9 mouse cellular contexts compared by ENCODE assay signal in genomic region chr4:123758306-123758705, GRCm38 (mm10). TPM values are rescaled to one million over a fixed set of nuclear protein-coding genes. Genes with fewer than 3 reads are reported as not detected.
A peak's percentile ranks its signal among the peaks of the same experiment; 100 is the strongest.
DNase-seq lines count a peak whose midpoint lies in the region; ATAC-seq and TF ChIP-seq lines count a peak whose summit lies in the region.
"Had no signal": no experiment of that assay in that cellular context is flagged by ENCODE, and none has a peak within 500 bp of the region (broad histone marks: within the 10 kb centered on the region; RNA-seq: fewer than 3 reads in every experiment).

No protein-coding gene starts in this region.

- H3K36me3 ChIP-seq in forebrain, embryonic 12.5 days (replicated peaks), result no peaks in the 10 kb centered on the region
- H3K36me3 ChIP-seq: neural tube, embryonic 13.5 days had no signal

- no peak for TF ChIP-seq POLR2A in lung, adult 2 months (IDR thresholded peaks at IDR 0.05; ENCODE audit: borderline replicate concordance, extremely low read depth, low read depth, low read length)

- H3K27me3 ChIP-seq in forebrain, embryonic 12.5 days, result no peaks in the 10 kb centered on the region
- H3K27me3 ChIP-seq: neural tube, embryonic 13.5 days had no signal

- H3K9ac ChIP-seq in forebrain, embryonic 12.5 days, result no peak overlapping the region
- H3K9ac ChIP-seq: neural tube, embryonic 13.5 days had no signal

- intact Hi-C loops in heart, postnatal 14 days (cut with DNase I), result loop anchor here (1.0 kb wide), 1 partner anchor 140 kb away; no protein-coding TSS in a partner anchor
- intact Hi-C loops in heart, postnatal 25 days (cut with DNase I), result loop anchor here (2.0 kb wide), 1 partner anchor 140 kb away; no protein-coding TSS in a partner anchor

- no peaks in the 10 kb centered on the region for H3K9me3 ChIP-seq in forebrain, embryonic 12.5 days
- H3K9me3 ChIP-seq: neural tube, embryonic 13.5 days had no signal

- peak; percentile 7 to 34 for DNase-seq in heart, postnatal 14 days
- DNase-seq in heart, postnatal 25 days (ENCODE audit: low spot score), result no peak
- DNase-seq in 416B (ENCODE audit: low read depth) (peak; percentile 46), NIH3T3 (ENCODE audit: low read depth) (peak; percentile 70)
- no peak for DNase-seq in lung, adult 2 months
- DNase-seq in T-cell, adult 2 months (ENCODE audit: low spot score), result no peak
- no peak for DNase-seq in B cell, adult 2 months

- H3K27ac ChIP-seq in forebrain, embryonic 12.5 days, result no peak overlapping the region
- H3K27ac ChIP-seq: neural tube, embryonic 13.5 days had no signal

- no peak overlapping the region for H3K4me3 ChIP-seq in lung, adult 2 months (replicated peaks; ENCODE audit: extremely low read depth, low read depth, low read length)
- H3K4me3 ChIP-seq in forebrain, embryonic 12.5 days (replicated peaks), result no peak overlapping the region
- H3K4me3 ChIP-seq: neural tube, embryonic 13.5 days had no signal

- H3K4me2 ChIP-seq in forebrain, embryonic 12.5 days, result no peak overlapping the region
- H3K4me2 ChIP-seq: neural tube, embryonic 13.5 days had no signal

- H3K4me1 ChIP-seq in lung, adult 2 months (ENCODE audit: control insufficient read depth, insufficient read depth, low read length), result no peaks in the 10 kb centered on the region
- H3K4me1 ChIP-seq in forebrain, embryonic 12.5 days, result no peaks in the 10 kb centered on the region
- H3K4me1 ChIP-seq: neural tube, embryonic 13.5 days had no signal

- WGBS in lung, adult 2 months, result 47% methylated on average over 4 of the region's 4 CpGs
- WGBS in forebrain, embryonic 12.5 days, result 50% methylated on average over 4 of the region's 4 CpGs

- no peak for ATAC-seq in forebrain, embryonic 12.5 days (ENCODE audit: low FRiP score)

- peak; percentile 37; the same call in 1 of the 2 replicates for TF ChIP-seq CTCF in lung, adult 2 months (IDR thresholded peaks at IDR 0.05; ENCODE audit: insufficient read depth, low read length)

RNA-seq across cellular contexts. Expression of gene Akirin1, which starts 8.2 kb away (rescaled TPM):
- total RNA-seq in heart, postnatal 14 days (2021), result 10 to 100 TPM; 27.8 to 32.0 TPM
- 10 to 100 TPM; 23.2 to 25.4 TPM for total RNA-seq in heart, postnatal 25 days (2021)
- 23.6 and 27.8 TPM in 2 replicates for polyA plus RNA-seq in lung, adult 2 months (2012; rRNA removed)
- 89.8 and 91.1 TPM in 2 replicates for polyA plus RNA-seq in forebrain, embryonic 12.5 days (2016; fragmentation: Nextera tagmentation; extraction: Ambion mirVana)

RNA-seq across cellular contexts. Expression of gene Rhbdl2, which starts 29.4 kb away (rescaled TPM):
- total RNA-seq in heart, postnatal 14 days (2021), result under 1 TPM in 1 of 2 experiments, not detected in 1; 0.29 TPM
- total RNA-seq in heart, postnatal 25 days (2021), result not detected
- polyA plus RNA-seq in lung, adult 2 months (2012; rRNA removed), result 0.29 and 0.66 TPM in 2 replicates
- polyA plus RNA-seq in forebrain, embryonic 12.5 days (2016; fragmentation: Nextera tagmentation; extraction: Ambion mirVana), result 0.88 and 1.0 TPM in 2 replicates

RNA-seq across cellular contexts. Expression of gene Ndufs5, which starts 40.3 kb away (rescaled TPM):
- total RNA-seq in heart, postnatal 14 days (2021), result 100 to 1,000 TPM; 370 to 409 TPM
- 100 to 1,000 TPM; 460 to 471 TPM for total RNA-seq in heart, postnatal 25 days (2021)
- 24.3 and 54.2 TPM in 2 replicates for polyA plus RNA-seq in lung, adult 2 months (2012; rRNA removed)
- 315 and 318 TPM in 2 replicates for polyA plus RNA-seq in forebrain, embryonic 12.5 days (2016; fragmentation: Nextera tagmentation; extraction: Ambion mirVana)

Comparison
In these comparisons a context has a peak if more than half of its experiments do, and no peak if none do; other contexts are left out.
1. DNase-seq: peak in heart, postnatal 14 days (2 of 2), 416B (single experiment) and NIH3T3 (single experiment); none in heart, postnatal 25 days (single experiment), lung, adult 2 months (single experiment), T-cell, adult 2 months (single experiment) and B cell, adult 2 months (0 of 2).